Mouse (Mus musculus) retina, postnatal 1 day (tissue): Measurements from ENCODE around the gene Phtf1.

ENCODE experiments used
- DNase-seq: peaks from one replicate; pipeline ENCODE4 v3.0.0-alpha.2; 2012

Phtf1 gene

DNA sequence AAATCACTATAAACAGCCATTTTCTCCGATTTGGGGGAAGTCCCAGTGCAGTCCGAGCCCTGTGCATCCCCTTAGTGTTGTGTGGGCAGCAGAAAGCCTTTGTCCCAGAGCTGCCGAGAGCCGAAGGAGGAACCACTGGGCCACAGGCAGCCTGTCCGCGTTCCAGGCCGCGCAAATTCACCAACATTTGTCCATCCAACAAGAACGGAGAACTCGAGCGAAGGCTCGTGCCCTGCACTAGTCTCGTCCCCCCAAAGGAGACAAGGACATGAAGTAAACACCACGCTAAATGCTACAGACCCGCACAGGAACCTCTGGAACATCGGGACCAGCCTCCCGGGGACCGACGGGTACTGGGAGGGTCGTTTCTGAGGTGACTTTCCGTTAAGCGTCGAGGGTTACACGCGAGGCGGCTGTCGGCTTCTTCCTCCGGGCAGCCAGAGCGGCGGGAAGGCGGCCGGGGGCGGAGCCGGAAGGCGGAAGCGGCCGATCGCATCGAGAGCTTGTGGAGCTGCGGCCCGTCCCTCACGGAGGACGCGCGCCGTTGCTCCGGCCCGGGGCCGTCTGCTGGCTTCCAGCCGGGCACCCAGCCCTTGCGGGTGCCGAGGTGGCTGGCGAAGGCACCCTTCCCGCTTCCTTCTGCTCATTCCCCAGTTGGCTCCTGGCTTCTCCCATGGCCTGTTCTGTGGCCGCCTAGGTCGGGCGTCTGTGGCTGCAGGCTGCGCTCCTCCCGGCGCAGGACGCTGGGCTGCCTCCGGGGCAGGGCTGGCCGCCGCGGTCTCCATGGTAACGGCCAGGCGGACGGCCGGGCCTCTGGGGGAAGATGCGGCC lies at the start of gene Phtf1:
TSS of gene Phtf1 (plus strand) at position 250 of the 831 bp plus-strand sequence.
- peak; percentile 92 for DNase-seq

DNA sequence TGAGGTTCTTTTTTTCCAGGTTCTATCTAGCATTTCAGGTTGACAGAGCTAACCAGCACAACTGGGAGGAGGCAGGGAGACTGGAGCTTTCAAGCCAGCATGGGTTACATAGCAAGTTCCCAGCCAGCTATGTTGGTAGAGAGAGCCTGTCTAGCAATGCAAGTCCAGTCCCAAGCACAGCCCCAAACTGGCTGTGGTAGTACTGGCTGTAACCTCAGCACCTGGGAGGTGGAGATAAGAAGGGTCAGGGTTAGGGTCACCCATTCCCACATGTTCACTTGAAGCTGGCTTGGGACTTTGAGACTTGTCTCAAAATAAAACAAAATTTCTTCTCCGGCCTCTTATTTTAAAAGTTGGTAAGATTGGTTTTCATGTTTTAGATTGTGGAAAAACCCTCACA lies 47.8 kb upstream of the Phtf1 start:
- DNase-seq, result no peak

DNA sequence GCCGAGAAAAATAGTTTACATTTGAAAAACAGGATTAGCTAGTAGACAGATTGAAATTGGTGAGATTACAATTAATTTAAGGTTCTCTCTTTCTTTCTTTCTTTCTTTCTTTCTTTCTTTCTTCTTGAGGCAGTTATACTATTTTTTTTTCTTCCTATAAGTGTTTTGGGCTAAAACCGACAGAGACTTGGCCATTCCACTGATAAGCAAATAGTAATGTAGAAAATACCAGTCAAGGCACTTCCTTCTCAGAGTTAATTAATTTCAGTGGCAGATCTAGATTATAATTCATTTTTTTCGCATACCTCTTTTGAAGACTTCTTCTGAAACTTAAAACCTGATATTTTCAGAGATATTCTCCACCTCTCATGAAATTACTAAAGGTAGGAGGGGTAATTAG lies 42.6 kb upstream of the Phtf1 start:
- DNase-seq, result no peak

DNA sequence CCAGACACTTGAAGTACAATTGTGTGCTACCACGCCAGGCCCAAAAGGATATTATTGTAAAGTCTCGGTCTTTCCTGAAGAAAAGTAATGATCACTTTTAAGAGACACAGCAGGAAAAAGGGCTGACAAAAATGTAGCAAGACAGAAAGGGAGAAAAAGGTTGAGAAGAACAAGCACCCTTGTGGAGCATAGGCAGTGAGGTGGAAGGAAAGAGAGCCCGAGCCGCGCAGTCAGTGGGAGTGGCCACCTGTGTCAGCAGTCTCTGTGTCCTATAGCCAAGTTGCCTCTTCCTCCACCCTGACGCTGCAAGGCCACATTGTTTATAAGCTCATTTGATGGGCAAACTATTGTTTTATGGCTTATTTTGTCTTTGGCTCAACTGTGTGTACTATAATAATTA lies 40.4 kb upstream of the Phtf1 start:
- DNase-seq, result peak; percentile 41

DNA sequence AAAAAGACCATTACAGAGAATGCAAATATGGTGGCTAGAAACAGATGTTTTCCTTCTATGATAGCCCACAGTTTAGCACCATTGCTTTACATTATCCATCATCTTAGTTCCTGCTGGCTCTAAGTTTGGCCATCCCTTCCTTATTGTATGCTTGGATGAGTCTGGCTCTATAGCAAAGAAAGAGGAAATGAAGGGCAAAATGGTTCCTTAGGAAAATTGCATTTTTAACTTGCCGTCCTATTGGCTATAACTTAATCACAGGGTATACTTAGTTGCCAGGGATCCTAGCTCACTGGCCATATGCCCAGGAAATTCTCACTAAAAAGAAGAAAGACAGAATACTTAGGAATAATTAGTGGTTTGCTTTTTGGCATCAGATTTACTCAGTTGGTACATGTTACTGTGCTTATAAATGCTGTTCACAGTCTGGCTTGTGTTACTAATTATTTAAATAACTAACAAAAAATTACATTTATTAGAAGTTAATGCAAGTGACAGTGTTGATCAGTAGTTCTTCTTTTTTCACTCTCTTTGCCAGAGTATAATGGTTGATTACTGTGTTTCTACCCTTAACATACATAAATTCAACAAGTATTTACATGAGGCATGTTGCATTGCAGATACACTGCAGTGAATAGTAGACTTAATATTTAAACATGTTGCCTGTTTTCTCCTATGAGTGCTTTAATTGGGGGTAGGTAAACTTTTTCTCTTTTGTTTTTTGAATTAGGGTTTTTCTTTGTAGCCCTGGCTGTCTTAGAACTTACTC lies 22.9 kb upstream of the Phtf1 start:
- no peak for DNase-seq

DNA sequence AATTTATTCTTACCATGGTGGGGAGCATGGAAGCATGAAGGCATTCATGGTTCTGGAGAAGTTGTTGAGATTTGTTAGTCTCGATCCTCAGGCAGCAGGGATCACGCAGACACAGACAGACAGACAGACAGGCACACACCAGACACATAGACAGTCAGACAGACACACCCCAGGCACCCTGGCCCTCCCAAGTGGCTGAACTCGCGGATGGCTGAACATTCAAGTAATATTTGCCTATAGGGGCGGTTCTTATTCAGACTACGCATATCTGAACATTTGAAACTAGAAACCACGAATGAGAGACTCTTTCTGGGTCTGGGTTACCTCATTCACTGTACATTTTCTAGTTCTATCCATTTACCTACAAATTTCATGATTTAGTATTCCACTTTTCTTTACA lies 19.2 kb upstream of the Phtf1 start:
- no peak for DNase-seq

DNA sequence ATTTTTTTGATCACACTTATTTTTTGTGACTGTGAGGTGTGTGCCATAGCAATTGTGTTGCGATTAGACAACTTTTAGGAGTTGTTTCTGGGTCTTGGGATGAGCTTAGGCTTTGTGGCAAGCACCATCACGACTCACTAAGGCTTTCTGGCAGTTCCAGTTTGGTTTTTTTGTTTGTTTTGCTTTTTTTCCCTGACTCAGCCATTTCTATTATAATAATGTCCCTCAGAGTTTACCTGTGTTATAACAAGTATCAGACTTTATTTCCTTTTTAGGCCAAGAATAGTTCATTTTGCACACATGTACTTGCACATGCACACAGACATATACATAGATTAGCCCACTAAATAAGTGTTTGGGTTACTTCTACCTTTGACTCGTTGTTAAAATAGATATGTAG lies 7.3 kb upstream of the Phtf1 start:
- DNase-seq, result no peak

DNA sequence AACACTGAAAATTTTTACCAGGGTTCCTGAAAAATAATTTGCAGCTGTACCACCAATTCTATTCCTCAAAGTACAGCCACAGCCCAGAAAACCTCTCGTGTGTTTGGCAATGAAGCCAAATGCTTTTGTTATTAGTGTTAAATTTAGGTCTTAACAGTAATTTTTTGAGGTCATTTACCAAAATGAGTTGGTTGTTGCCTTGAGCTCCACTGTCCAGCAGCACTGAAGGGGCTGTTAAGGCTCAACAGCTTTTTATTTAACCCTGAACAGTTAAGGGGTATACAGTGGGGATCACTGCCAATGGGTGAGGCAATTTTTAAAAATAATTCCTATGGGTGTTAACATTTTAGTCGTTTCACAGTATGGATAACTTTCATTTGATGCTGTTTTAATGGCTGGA lies 679 bp upstream of the Phtf1 start:
- peak; percentile 2 for DNase-seq

DNA sequence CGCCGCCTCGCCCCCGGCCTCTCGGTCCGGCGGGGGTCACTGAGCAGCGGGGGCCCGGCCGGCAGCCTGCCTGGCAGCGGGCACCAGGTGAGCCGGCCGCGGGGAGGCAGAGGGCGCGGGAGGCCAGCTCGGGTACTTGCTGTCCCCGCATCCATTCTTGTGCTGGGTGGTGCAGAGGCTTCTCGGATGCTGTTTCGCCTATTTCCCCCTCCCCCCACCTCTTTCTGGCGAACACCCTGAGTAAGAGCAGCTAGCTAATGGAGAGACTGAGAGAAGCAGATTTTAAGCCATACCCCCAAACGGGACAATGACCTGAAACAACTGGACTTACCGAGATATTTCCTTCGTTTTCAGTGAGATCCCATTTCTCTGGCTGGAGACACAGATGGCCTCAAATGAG lies 791 bp downstream of the Phtf1 start:
- no peak for DNase-seq

DNA sequence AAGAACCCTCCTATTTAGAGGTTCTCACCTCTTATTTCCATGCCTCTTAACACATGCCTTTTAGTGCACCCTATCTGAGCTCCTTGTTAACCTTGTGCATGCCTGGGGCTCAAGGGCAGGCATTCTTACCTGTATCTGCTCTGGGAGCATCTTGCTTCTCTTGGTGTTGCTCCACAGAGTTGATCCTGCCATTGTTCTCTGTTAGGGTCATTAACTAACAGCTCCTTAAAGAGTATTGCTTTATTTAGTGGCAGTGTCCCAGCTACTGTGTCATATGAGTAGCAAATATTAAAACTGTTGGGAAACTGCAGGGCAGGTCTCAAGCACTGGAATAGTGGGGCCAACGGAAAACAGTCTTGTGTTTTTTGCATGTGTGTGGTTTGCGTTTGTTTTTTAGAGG lies 3.2 kb downstream of the Phtf1 start:
- no peak for DNase-seq

DNA sequence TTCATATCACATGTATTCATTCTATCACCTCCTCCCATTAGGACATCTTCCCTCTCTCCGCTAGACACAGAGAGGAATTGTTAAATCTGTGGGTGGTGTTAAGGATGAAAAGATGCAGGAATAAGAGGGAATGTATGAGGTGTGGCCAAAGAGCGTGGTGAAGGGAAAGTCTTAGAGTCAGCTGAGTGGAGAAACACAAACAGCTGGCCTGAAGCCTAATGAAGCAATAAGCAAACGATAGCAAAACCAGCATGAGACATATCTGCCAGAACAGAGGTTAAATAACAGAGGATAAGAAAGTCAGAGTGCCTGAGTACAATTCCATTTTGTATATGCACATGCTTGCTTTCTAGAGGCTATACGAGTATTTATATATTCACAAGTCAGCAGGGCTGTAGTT lies 16.6 kb downstream of the Phtf1 start:
- DNase-seq, result no peak

DNA sequence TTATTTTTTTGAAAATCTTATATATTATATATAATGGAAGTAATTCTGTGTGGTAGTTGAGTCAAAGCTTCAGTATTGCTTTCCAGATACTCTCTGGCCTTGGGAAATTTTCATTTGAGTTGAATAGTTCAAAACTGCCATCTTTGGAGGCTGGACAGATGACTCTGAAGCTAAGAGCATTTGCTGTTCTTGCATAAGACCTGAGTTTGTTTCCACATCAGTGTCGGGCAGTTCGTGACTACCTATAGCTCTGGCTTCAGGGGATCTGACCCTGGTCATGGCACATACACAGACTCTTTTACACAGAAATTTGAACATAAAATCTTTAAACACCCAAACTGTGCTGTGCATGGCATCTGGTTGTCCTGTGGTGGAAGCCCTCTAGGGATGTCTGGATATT lies 17.3 kb downstream of the Phtf1 start:
- no peak for DNase-seq

DNA sequence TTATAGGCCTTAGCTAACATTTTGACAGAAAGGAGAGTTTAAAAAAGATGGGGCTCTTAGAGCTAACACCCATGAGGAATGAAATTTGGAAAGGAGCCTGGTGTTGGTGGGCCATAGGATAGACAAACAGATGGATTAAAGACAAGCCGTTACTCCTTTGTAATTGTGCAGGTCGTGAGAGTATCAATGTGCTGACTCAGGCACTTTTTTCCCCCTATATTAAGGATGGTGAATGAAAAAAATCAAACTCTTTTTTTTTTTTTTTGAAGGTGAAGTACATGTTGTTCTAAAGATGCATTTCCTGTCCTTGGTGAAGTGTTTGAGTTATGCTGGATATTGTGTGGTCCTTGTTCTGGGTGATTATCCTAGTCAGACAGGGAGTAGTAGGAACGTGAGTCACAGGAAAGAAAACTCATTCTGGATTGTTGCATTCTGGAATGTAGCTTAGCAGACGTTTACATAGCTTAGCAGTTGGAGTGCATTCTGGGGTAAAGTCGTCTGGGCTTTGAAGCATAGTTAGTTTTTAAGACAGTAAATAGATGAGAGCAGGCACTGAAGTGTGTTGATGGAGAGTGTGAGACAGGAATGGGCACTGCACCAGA lies 20.0 kb downstream of the Phtf1 start:
- no peak for DNase-seq

DNA sequence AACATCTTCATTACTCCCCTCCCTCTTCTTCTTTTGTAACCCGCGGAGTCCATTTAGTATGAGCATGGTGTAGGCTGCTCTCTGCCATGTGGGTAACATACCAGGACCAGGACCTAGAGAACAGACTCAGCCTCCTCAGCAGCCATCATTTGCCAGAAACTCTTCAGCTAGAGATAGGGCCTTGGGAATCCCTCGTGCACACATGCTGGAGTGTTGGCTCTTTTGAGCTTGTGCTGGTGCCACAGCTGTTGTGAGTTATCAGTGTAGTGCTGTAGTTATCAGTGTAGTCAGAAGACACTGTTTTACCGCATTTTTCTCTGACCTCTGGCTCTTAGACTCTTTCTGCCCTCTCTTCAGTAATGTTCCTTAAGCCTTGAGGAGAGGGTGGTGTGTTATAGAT lies 21.4 kb downstream of the Phtf1 start:
- no peak for DNase-seq

DNA sequence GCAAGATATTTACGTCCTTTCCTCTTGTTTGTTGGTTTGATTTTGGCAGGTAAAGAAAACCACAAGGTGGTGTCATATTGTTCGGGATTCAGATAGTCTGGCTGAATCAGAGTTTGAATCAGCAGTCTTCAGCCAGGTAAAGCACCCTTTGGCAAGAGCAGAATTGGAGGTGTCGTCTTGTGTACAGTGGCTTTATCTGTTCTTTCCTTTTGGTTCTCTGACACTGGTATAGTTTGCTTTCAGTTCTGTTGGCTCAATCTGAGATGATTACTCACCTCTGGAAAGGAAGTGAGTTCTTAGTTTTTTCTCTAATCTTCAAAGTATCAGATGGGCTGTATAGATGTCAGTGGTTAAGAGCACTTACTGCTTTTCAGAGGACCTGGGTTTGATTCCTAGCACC lies 23.4 kb downstream of the Phtf1 start:
- no peak for DNase-seq

DNA sequence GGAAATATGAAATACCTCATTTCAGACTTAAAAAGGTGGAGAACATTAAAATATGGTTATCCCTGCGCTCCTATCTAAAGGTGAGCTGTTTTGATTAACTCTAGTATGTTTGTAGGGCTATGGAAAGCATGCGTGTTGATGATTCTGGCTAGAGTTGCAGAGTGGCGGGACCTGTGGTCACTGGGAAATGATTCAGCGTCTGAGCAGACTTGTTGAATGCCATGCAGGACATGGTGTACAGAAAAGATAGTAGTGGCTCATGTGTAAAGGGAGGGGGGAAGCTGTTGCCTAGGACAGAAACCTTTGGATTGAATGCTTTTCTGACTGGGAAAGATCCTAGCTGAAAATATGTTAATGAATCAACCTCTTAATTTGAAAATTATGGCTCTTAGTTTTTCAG lies 30.8 kb downstream of the Phtf1 start:
- DNase-seq, result no peak

DNA sequence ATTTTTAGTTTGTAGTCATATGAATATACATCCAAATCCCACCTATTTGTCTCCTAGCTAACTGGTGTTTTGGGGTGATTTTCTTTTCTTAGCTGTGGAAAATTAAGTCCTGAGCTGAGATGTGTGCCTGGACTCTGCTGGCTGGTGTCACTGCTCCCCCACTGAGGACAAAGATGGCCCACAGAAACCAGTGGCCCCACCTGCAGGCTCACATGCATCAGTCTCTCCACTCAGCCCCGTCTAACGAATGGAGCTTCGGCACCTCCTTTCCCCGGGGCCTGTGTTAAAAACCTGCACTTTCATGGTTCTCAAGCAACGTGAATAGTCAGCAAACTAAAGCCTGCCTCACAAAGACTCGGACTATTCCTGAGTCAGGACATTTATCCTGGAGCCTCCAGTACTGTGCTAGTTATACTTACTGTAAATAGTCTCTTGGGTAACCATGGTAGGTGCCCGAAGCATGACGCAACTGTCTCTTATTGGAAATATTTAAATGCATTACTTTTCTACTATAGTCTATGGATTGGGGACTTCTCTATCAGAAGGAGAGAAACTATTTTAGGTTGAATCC lies 39.1 kb downstream of the Phtf1 start:
- no peak for DNase-seq

DNA sequence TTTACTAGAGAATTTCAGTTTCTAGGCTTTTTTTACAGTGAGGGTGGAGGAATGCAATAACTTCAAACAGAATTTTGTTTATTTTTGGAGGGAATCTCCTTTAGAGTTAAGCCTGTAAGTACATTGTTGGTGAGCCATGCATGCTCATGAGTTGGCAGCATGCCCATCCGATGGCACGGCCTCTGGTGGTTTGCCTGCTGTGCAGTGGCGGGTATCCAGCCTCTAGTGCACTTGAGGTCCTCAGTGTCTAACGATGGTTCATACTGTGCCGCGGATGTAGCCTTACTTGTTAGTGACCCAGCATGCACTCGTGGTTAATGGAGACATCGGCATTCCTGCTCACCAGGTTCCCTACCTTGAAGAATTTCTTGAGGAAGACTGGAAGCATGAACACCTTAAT lies 39.6 kb downstream of the Phtf1 start:
- DNase-seq, result peak; percentile 54

DNA sequence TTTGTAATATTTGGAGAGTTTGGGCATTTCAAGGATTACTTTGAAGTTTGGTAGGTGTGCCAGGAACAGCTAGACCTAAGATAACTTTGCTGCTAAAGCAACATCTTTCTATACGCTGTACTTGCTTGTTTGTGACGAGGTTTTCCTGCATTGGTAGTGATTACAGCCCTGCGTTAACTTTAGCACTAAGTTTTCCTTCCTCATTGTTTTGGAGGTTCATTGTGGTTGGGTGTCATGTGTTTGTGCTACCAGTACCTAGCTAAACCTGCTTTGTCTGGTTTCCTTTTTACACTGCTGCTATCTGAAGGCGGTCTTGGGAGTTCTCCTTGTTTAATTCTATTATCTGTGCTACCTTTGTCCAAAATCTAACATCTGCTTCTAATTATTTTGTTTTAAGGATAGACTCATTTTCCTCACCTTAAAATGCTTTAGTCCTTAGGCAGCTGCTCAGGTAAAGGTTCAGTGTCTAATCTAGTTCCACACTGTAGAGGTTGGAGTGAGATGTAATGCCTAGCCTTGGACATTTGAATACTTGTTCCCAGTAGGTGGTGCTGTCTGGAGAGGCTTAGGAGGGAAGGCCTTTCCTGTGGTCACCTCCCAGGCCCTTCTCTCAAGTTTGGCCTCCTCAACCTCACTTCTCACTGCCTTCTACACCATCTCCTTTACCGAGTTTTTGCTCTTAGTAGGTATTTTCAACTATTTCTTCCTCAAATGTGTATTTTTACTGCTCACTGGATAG lies 42.2 kb downstream of the Phtf1 start:
- DNase-seq, result peak; percentile 16

DNA sequence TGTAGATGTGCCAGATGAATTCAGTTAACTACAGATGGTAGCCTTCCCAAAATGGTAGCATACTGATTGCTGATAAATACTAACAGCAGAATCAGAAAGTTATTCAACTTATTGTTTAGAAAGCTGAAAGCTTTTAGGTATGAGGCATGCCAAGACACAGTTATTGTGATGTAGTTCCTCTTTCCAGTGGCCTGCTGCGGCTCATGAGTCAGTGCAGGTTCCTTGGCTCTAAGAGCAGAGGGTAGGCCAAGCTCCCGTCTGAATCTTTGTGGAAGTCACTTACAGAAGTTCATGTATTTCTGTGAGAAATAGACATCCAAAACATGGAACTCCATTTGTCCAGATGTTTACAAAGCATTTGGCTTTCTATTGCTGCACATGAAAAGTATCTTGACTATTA lies 44.1 kb downstream of the Phtf1 start:
- DNase-seq, result no peak

DNA sequence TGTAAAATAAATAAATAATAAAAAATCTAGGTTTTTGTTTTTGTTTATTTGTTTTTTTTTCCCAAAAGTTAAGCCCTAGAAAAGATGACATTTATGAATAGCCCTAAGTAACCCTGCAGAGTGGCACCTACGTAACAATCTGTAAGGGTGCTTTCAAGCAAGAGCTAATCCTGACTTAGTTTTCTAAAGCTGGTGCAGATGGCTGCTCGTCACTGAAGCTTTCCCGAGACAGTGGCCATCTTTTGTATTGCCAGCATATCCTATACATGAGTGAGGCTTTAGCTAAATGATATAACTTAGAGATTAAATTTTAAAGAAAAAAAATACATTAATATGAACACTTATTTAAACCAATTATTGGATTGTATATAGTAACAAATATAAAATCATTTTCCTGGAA lies 50.0 kb downstream of the Phtf1 start:
- peak; percentile 53 for DNase-seq

DNA sequence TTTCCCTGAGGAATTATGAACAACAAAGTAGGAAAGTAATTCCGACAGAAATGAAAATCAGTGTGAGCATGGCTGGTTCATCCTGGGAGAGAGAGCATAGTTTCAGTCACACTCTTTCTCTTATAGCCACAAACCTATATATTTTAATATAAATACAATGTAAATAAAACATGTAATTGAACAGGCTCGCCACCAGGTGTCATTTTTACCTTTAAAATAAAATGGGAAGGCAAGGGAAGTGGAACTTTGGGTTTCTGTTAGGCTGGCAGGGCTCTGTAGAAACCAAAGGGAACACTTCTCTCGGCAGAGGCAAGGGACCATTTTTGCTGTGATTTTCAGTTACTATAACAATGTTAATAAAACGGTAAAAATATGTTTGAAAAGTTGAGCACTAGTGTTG lies 51.5 kb downstream of the Phtf1 start:
- peak; percentile 27 for DNase-seq

DNA sequence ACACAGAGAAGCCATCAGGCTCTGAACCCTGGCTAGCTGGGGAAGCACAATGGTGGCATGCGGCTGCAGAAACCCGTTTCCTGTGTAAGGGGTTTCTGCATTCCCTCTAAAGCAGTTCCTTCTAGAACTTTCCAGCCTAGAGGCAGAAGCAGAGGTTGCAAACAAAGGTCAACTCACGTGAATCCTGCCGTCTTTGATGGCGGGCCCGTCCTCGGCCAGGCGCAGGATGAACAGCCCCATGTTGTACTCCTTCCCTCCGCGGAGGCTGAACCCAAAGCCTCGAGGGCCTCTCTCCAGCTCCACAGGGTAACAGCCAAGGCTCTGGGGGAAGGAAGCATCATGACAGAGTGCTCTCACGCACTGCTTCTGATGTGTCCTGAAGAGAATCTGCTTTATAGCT lies 52.2 kb downstream of the Phtf1 start:
- DNase-seq, result no peak
